Mouse (Mus musculus) kidney, adult 2 months (tissue): ENCODE results near the gene Ldah. TPM values are rescaled to one million over a fixed set of nuclear protein-coding genes. Genes with fewer than 3 reads are reported as not detected.

Experiments used
- DNase-seq: peaks from one replicate; pipeline ENCODE4 v3.0.0; 2021
- H3K27ac ChIP-seq: fragments of 200-500 bp; 2 replicates; pipeline ENCODE4 v1.5.1; 2012; ENCODE audit warnings: low read depth, low read length, control low read depth, inconsistent platforms; ENCODE audit not compliant: insufficient read depth
- H3K27me3 ChIP-seq: fragments of 200-500 bp; replicated peaks from 2 replicates; pipeline ENCODE4 v1.6.1; 2012; ENCODE audit warnings: mild to moderate bottlenecking, moderate library complexity, low read length, inconsistent platforms; ENCODE audit not compliant: control insufficient read depth, insufficient read depth
- H3K36me3 ChIP-seq: fragments of 200-500 bp; 2 replicates; pipeline ENCODE4 v1.6.1; 2012; ENCODE audit warnings: mild to moderate bottlenecking, moderate library complexity, low read length, inconsistent platforms; ENCODE audit not compliant: control insufficient read depth, insufficient read depth
- H3K4me1 ChIP-seq: fragments of 200-500 bp; 2 replicates; pipeline ENCODE4 v1.6.1; 2011; ENCODE audit warnings: low read length; ENCODE audit not compliant: control insufficient read depth, insufficient read depth
- H3K4me3 ChIP-seq: fragments of 200-500 bp; 2 replicates; pipeline ENCODE4 v1.5.1; 2011; ENCODE audit warnings: mild to moderate bottlenecking, low read depth, low read length, control low read depth; ENCODE audit not compliant: insufficient read depth
- CTCF ChIP-seq: fragments of 200-500 bp; conservative IDR thresholded peaks from 2 replicates; pipeline ENCODE4 v1.5.1; 2011; ENCODE audit warnings: low read depth, mild to moderate bottlenecking, control low read depth, low read length, moderate library complexity, mixed read lengths; ENCODE audit not compliant: insufficient read depth, insufficient read length
- POLR2A ChIP-seq: fragments of 200-500 bp; IDR thresholded peaks from one replicate; pipeline ENCODE4 v1.6.1; 2011; ENCODE audit warnings: low read depth, low read length, control low read depth
- WGBS: fragments of 180-500 bp; shearing (Covaris S2); methylation state at CpG from one replicate; pipeline ENCODE4 v1.1.7; 2018; 5-methylcytosine and 5-hydroxymethylcytosine counted together
- polyA plus RNA-seq: library from polyadenylated mRNA; depleted of rRNA; stranded (reverse); fragments of >200 nt; gene quantifications from 2 replicates; pipeline ENCODE4 v1.2.3, GENCODE M21; 2012

The Ldah gene
- polyA plus RNA-seq, 1 experiment: 36.5 TPM

DNA sequence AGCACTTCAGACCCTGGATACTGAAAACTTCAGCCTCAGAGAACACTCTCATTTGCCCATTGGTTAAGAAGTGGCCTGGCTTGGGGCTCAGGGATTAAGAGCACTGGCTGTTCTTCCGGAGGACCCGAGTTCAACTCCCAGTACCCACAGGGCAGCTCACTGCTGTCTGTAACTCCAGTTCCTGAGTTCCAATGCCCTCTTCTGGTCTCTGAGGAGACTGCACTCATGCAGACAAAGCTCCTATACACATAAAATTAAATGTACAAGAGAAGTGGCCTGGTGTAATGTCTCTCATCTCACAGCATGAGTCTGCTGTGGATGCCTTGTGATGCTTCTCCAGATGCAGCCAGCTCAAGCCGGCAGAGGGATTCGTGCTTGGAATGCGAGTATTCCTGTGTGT, 108.6 kb downstream of the Ldah start:
- no peak for DNase-seq
- H3K36me3 ChIP-seq: no peaks in the 10 kb centered on the region
- TF ChIP-seq POLR2A (no peak), CTCF (0 out of 2 replicates have a peak, but pooled peaks have one; percentile 4)
- H3K4me1 ChIP-seq: no peaks in the 10 kb centered on the region
- H3K4me3 ChIP-seq: no peak overlapping the region
- H3K27me3 ChIP-seq: no peaks in the 10 kb centered on the region
- WGBS: 92% methylated on average over 5 of the region's 5 CpGs
- H3K27ac ChIP-seq: no peak overlapping the region

DNA sequence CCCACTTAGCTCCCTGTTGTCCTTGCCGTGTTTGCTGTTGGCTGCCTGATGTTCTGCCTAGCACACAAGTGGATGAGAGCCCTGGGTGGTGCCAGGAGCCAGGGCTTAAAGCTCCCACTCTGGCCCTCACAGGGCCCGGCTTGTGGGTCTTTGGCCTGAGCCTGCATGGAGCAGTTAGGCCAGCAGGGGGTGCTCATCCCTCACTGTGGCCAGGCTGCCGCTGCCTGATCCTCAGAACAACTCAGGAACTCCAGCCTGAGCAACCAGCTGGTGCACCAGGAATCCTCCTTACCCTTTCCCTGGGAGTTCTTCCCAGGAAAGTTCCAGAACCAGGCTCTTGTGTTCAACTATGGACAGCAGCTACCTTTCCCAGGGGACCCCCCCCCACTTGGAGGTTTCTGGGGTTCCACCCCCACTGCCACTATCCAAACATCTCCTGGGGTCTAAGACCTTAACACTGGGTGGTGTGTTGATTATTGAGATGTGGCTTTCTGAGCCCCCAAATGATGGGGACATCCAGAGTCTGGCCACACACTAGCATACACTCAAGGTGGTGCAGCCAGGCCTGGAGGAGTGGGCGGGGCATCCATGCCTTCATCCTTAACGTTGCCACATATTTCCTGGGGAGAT, 112.3 kb downstream of the Ldah start:
- Histone ChIP-seq H3K27me3 (no peaks in the 10 kb centered on the region), H3K4me3 (no peak overlapping the region), H3K4me1 (no peaks in the 10 kb centered on the region), H3K36me3 (no peaks in the 10 kb centered on the region), H3K27ac (no peak overlapping the region)
- 36% methylated on average over 5 of the region's 5 CpGs for WGBS
- TF ChIP-seq POLR2A (no peak), CTCF (peak; percentile 87)
- peak; percentile 82 for DNase-seq

DNA sequence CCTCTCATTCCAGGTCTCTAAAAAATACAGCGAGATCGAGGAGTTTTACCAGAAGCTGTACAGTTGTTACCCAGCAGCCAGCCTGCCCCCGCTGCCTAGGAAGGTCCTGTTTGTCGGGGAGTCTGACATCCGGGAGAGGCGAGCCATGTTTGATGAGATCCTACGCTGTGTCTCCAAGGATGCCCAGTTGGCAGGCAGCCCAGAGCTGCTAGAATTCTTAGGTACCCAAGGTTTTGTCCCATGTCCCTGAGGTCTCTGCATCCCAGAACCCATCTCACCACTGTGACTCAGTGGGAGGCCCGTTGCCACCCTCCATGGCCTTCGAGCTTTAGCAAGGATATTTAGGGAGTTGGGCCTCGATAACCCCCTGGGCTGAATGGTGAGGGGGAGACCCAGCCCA, 113.6 kb downstream of the Ldah start:
- Histone ChIP-seq H3K4me1 (no peaks in the 10 kb centered on the region), H3K27ac (no peak overlapping the region), H3K4me3 (no peak overlapping the region), H3K27me3 (no peaks in the 10 kb centered on the region), H3K36me3 (no peaks in the 10 kb centered on the region)
- TF ChIP-seq CTCF: no peak
- WGBS: 88% methylated on average over 10 of the region's 10 CpGs
- DNase-seq: no peak

- TF ChIP-seq POLR2A: no peak
- TF ChIP-seq CTCF: no peak
- no peak overlapping the region for H3K27ac ChIP-seq
- DNase-seq: no peak
- H3K36me3 ChIP-seq: no peaks in the 10 kb centered on the region
- H3K27me3 ChIP-seq: no peaks in the 10 kb centered on the region
- no peak overlapping the region for H3K4me3 ChIP-seq
- 94% methylated on average over 10 of the region's 10 CpGs for WGBS
- H3K4me1 ChIP-seq: no peaks in the 10 kb centered on the region
These were observed 116.2 kb downstream of the Ldah start for GRCm38 (mm10) chr12:8324086-8324485.

DNA sequence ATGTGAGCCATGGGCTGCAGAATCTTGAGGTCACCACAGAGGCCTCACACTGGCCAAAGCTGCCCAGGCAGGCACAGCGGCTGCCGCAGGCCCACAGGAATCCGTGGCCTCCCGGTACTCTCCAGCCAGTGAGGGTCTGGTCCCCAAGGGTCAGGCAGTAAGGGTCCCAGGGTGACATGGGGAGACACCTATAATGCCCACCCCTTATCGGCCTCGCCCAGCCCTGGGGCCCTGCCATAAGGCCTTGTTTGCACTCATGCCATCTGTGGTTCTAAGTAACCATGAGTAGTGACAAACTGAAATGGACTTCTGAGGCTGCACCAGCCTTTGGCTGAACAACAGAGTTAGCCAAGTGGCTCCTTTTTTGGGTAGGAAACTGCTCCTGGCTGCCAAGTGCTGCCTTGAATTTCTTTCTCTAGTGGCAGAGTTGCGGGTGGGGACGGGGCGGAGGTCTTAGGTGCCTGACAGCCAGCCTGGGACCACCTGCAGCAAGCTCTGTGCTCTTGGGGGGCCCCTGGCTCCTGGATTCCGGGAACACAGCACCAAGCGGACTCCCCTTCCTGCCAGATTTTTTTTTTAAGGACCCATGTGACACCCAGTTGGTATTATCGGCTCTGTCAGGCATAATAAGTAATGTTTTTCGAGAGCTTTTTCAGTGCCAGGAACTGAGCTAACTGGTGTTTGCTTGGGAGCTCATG, 117.5 kb downstream of the Ldah start:
- 80% methylated on average over 13 of the region's 13 CpGs for WGBS
- no peaks in the 10 kb centered on the region for H3K4me1 ChIP-seq
- DNase-seq: peak; percentile 30
- no peaks in the 10 kb centered on the region for H3K36me3 ChIP-seq
- no peak overlapping the region for H3K27ac ChIP-seq
- no peak overlapping the region for H3K4me3 ChIP-seq
- no peak for TF ChIP-seq POLR2A
- no peak for TF ChIP-seq CTCF
- no peaks in the 10 kb centered on the region for H3K27me3 ChIP-seq

GRCm38 (mm10) chr12:8325943-8326522, 118.1 kb downstream of the Ldah start:
- H3K27ac ChIP-seq: no peak overlapping the region
- no peaks in the 10 kb centered on the region for H3K4me1 ChIP-seq
- H3K27me3 ChIP-seq: no peaks in the 10 kb centered on the region
- DNase-seq: no peak
- TF ChIP-seq CTCF (no peak), POLR2A (no peak)
- H3K36me3 ChIP-seq: no peaks in the 10 kb centered on the region
- H3K4me3 ChIP-seq: no peak overlapping the region
- 88% methylated on average over 17 of the region's 17 CpGs for WGBS
